Mouse (Mus musculus) thymus, adult 2 months (tissue): ENCODE measurements at regions not wholly inside any gene's neighbourhood (a gene's known extent, or its start where the extent isn't known, plus 50 kb on each side); places are given as distances from the start of the nearest gene placed in this dataset.

Experiments used
- DNase-seq: peaks from one replicate; pipeline ENCODE4 v3.0.0; 2021
- H3K27ac ChIP-seq: fragments of 200-500 bp; 2 replicates; pipeline ENCODE4 v1.5.1; 2012; ENCODE audit warnings: low read length, control low read depth; ENCODE audit not compliant: control insufficient read depth, insufficient read depth
- H3K27me3 ChIP-seq: fragments of 200-500 bp; 2 replicates; pipeline ENCODE4 v1.6.1; 2012; ENCODE audit warnings: mild to moderate bottlenecking, low read length, moderate library complexity, mixed read lengths; ENCODE audit not compliant: control insufficient read depth, insufficient read depth
- H3K36me3 ChIP-seq: fragments of 200-500 bp; 2 replicates; pipeline ENCODE4 v1.6.1; 2012; ENCODE audit warnings: mild to moderate bottlenecking, low read length, moderate library complexity; ENCODE audit not compliant: control insufficient read depth, insufficient read depth
- H3K4me1 ChIP-seq: fragments of 200-500 bp; replicated peaks from 2 replicates; pipeline ENCODE4 v1.6.1; 2012; ENCODE audit warnings: low read length; ENCODE audit not compliant: control insufficient read depth, insufficient read depth
- H3K4me3 ChIP-seq: fragments of 200-500 bp; 2 replicates; pipeline ENCODE4 v1.5.1; 2012; ENCODE audit warnings: mild to moderate bottlenecking, low read length, control low read depth, moderate library complexity; ENCODE audit not compliant: control insufficient read depth, insufficient read depth
- CTCF ChIP-seq: fragments of 200-500 bp; IDR thresholded peaks from 2 replicates; pipeline ENCODE4 v1.5.1; 2012; ENCODE audit warnings: mild to moderate bottlenecking, control low read depth, low read length, moderate library complexity, borderline replicate concordance; ENCODE audit not compliant: control insufficient read depth, poor library complexity, insufficient read depth; ENCODE audit errors: extremely low read depth
- POLR2A ChIP-seq: fragments of 200-500 bp; IDR thresholded peaks from 2 replicates; pipeline ENCODE4 v1.6.1; 2012; ENCODE audit warnings: mild to moderate bottlenecking, low read length, control low read depth, moderate library complexity; ENCODE audit not compliant: control insufficient read depth, poor library complexity, insufficient read depth; ENCODE audit errors: extremely low read depth
- WGBS: fragments of 180-500 bp; shearing (Covaris S2); methylation state at CpG from one replicate; pipeline ENCODE4 v1.1.7; 2018; 5-methylcytosine and 5-hydroxymethylcytosine counted together

GRCm38 (mm10) chr9:122437464-122437863 is 86.1 kb downstream of the Abhd5 start:
- Histone ChIP-seq H3K27ac (no peak overlapping the region), H3K36me3 (no peaks in the 10 kb centered on the region), H3K27me3 (no peaks in the 10 kb centered on the region), H3K4me3 (no peak overlapping the region), H3K4me1 (no peaks in the 10 kb centered on the region)
- DNase-seq, result no peak
- WGBS, result 76% methylated on average over 4 of the region's 4 CpGs
- TF ChIP-seq POLR2A (no peak), CTCF (no peak)

- TF ChIP-seq CTCF, result no peak
Measured at GRCm38 (mm10) chr9:122446387-122447105, 95.1 kb downstream of the Abhd5 start.

GRCm38 (mm10) chr9:122447568-122447967 is 96.2 kb downstream of the Abhd5 start:
- Histone ChIP-seq H3K4me1 (no peaks in the 10 kb centered on the region), H3K27me3 (no peaks in the 10 kb centered on the region), H3K27ac (no peak overlapping the region), H3K4me3 (no peak overlapping the region), H3K36me3 (no peaks in the 10 kb centered on the region)
- TF ChIP-seq CTCF (no peak), POLR2A (no peak)
- 91% methylated on average over 7 of the region's 7 CpGs for WGBS
- DNase-seq, result no peak

More at GRCm38 (mm10) chr9:122446387-122447105, 95.1 kb downstream of the Abhd5 start:
- no peaks in the 10 kb centered on the region for H3K27me3 ChIP-seq
- no peaks in the 10 kb centered on the region for H3K4me1 ChIP-seq
- H3K27ac ChIP-seq, result no peak overlapping the region
- DNase-seq, result no peak
- H3K4me3 ChIP-seq, result no peak overlapping the region
- 78% methylated on average over 5 of the region's 5 CpGs for WGBS
- no peaks in the 10 kb centered on the region for H3K36me3 ChIP-seq

- no peaks in the 10 kb centered on the region for H3K4me1 ChIP-seq
- TF ChIP-seq POLR2A, result no peak
- TF ChIP-seq CTCF, result no peak
- H3K27ac ChIP-seq, result no peak overlapping the region
- DNase-seq, result no peak
- 85% methylated on average over 4 of the region's 4 CpGs for WGBS
- no peaks in the 10 kb centered on the region for H3K36me3 ChIP-seq
- no peak overlapping the region for H3K4me3 ChIP-seq
- H3K27me3 ChIP-seq, result no peaks in the 10 kb centered on the region
Measured at GRCm38 (mm10) chr9:122448342-122448741, 96.9 kb downstream of the Abhd5 start.

- TF ChIP-seq POLR2A (no peak), CTCF (no peak)
- H3K4me1 ChIP-seq, result no peaks in the 10 kb centered on the region
- WGBS, result 85% methylated on average over 5 of the region's 5 CpGs
- no peak overlapping the region for H3K4me3 ChIP-seq
- no peaks in the 10 kb centered on the region for H3K27me3 ChIP-seq
- no peak for DNase-seq
- no peaks in the 10 kb centered on the region for H3K36me3 ChIP-seq
- H3K27ac ChIP-seq, result no peak overlapping the region
Measured at GRCm38 (mm10) chr9:122450524-122450923, 99.1 kb downstream of the Abhd5 start.

GRCm38 (mm10) chr9:122455301-122455700 is 103.9 kb downstream of the Abhd5 start:
- H3K27ac ChIP-seq, result no peak overlapping the region
- no peak overlapping the region for H3K4me3 ChIP-seq
- no peak for TF ChIP-seq POLR2A
- TF ChIP-seq CTCF, result no peak
- H3K4me1 ChIP-seq, result no peaks in the 10 kb centered on the region
- no peaks in the 10 kb centered on the region for H3K27me3 ChIP-seq
- 83% methylated on average over 8 of the region's 8 CpGs for WGBS
- DNase-seq, result no peak
- H3K36me3 ChIP-seq, result no peaks in the 10 kb centered on the region

- no peak for TF ChIP-seq POLR2A
- TF ChIP-seq CTCF, result no peak
- Histone ChIP-seq H3K4me1 (no peaks in the 10 kb centered on the region), H3K27ac (no peak overlapping the region), H3K4me3 (no peak overlapping the region), H3K36me3 (no peaks in the 10 kb centered on the region), H3K27me3 (no peaks in the 10 kb centered on the region)
- DNase-seq, result no peak
- WGBS, result 58% methylated on average over 6 of the region's 6 CpGs
Measured at GRCm38 (mm10) chr9:122455779-122456178, 104.4 kb downstream of the Abhd5 start.
